Mouse (Mus musculus) layer of hippocampus, postnatal 36 days (tissue): Measurements from ENCODE around the gene Csnk2b. TPM values are rescaled to one million over a fixed set of nuclear protein-coding genes. Genes with fewer than 3 reads are reported as not detected.
"Not testable (repeated sequence)": the region's sequence is repeated elsewhere in the genome, so short reads cannot be mapped to it uniquely, and the experiment has no call there.

ENCODE experiments used
- DNase-seq, 2 experiments: peaks; one replicate each; pipeline ENCODE4 v3.0.0; 2022
- total RNA-seq, 2 experiments: library from RNA; stranded (reverse); gene quantifications; 2 replicates each; pipeline ENCODE4 v1.2.3; 2021

Csnk2b gene
- total RNA-seq, 2 experiments from 2014 or later: 169 to 176 TPM

- no peak for DNase-seq
Measured at GRCm38 (mm10) chr17:35152121-35152520, 30.3 kb upstream of the Csnk2b start.

GRCm38 (mm10) chr17:35147922-35148639 lies 26.2 kb upstream of the Csnk2b start:
- no peak for DNase-seq

GRCm38 (mm10) chr17:35147348-35147747 lies 25.5 kb upstream of the Csnk2b start:
- DNase-seq: no peak

- no peak for DNase-seq
Measured at GRCm38 (mm10) chr17:35146139-35146538, 24.3 kb upstream of the Csnk2b start.

GRCm38 (mm10) chr17:35141971-35142370 lies 20.1 kb upstream of the Csnk2b start:
- no peak for DNase-seq

- DNase-seq: no peak
Measured at GRCm38 (mm10) chr17:35140490-35140996, 18.7 kb upstream of the Csnk2b start.

GRCm38 (mm10) chr17:35139269-35139668 lies 17.4 kb upstream of the Csnk2b start:
- DNase-seq: no peak

GRCm38 (mm10) chr17:35135591-35136320 lies 13.9 kb upstream of the Csnk2b start:
- DNase-seq: no peak

GRCm38 (mm10) chr17:35134801-35135590 lies 13.1 kb upstream of the Csnk2b start, which contains the start of gene Bag6:
Gene Bag6 (plus strand): TSS chr17:35135178.
- DNase-seq: peak; percentile 96

- DNase-seq: no peak
Measured at GRCm38 (mm10) chr17:35133517-35133916, 11.7 kb upstream of the Csnk2b start.

- DNase-seq: no peak
Measured at GRCm38 (mm10) chr17:35132174-35132560, 10.3 kb upstream of the Csnk2b start.

GRCm38 (mm10) chr17:35131500-35132173 lies 9.8 kb upstream of the Csnk2b start, which contains the start of gene Apom:
Gene Apom (minus strand): TSS chr17:35132050.
- DNase-seq: no peak

- no peak for DNase-seq
Measured at GRCm38 (mm10) chr17:35131038-35131437, 9.2 kb upstream of the Csnk2b start.

- DNase-seq: no peak
Measured at GRCm38 (mm10) chr17:35128996-35129395, 7.1 kb upstream of the Csnk2b start.

GRCm38 (mm10) chr17:35127017-35127416 lies 5.2 kb upstream of the Csnk2b start:
- no peak for DNase-seq

GRCm38 (mm10) chr17:35126206-35126611 lies 4.4 kb upstream of the Csnk2b start, which contains the start of gene D17H6S53E:
Gene D17H6S53E (plus strand): TSS chr17:35126373.
- DNase-seq: peak; percentile 73 to 78

- no peak for DNase-seq
Measured at GRCm38 (mm10) chr17:35125578-35125977, 3.7 kb upstream of the Csnk2b start.

GRCm38 (mm10) chr17:35125081-35125480 lies 3.2 kb upstream of the Csnk2b start:
- DNase-seq: no peak

GRCm38 (mm10) chr17:35124261-35124896 lies 2.5 kb upstream of the Csnk2b start:
- DNase-seq: not testable (repeated sequence)

- not testable (repeated sequence) for DNase-seq
Measured at GRCm38 (mm10) chr17:35123287-35123686, 1.4 kb upstream of the Csnk2b start.

- peak; percentile 98 for DNase-seq
Measured at GRCm38 (mm10) chr17:35121143-35121799, 582 bp downstream of the Csnk2b start, which contains the start of gene Gpank1. Gene Gpank1 (plus strand): TSS chr17:35121455.
